Mouse (Mus musculus) embryonic facial prominence, embryonic 12.5 days (tissue): ENCODE measurements around the gene Sec62. TPM values are rescaled to one million over a fixed set of nuclear protein-coding genes. Genes with fewer than 3 reads are reported as not detected.

Experiments
- polyA plus RNA-seq: library from polyadenylated mRNA; unstranded; fragments of >200 nt; fragmentation: Nextera tagmentation; extraction: Ambion mirVana; gene quantifications from 2 replicates; pipeline ENCODE4 v1.2.1, GENCODE M21; 2016

The Sec62 gene
- polyA plus RNA-seq, 1 experiment from 2014 or later = 85.0 TPM

Other genes with a start within 250 kb of the Sec62 start
- 37.4 and 39.6 TPM in 2 replicates for gene Mecom, start 244.9 kb upstream of the Sec62 start, polyA plus RNA-seq
- 0.11 TPM in 1 of 2 replicates, not detected in the other for gene Actrt3, start 192.9 kb upstream of the Sec62 start, polyA plus RNA-seq
- gene Mynn, start 190.8 kb upstream of the Sec62 start, polyA plus RNA-seq = 35.9 and 37.5 TPM in 2 replicates
- not detected in 2 replicates for gene Lrriq4, start 148.4 kb upstream of the Sec62 start, polyA plus RNA-seq
- 1.4 and 2.0 TPM in 2 replicates for gene Lrrc34, start 145.0 kb upstream of the Sec62 start, polyA plus RNA-seq
- gene Lrrc31, start 93.0 kb upstream of the Sec62 start, polyA plus RNA-seq = not detected in 2 replicates
- not detected in 2 replicates for gene Samd7, start 46.6 kb upstream of the Sec62 start, polyA plus RNA-seq
- 2.1 and 3.2 TPM in 2 replicates for gene Gpr160, start 63.1 kb downstream of the Sec62 start, polyA plus RNA-seq
- 6.2 and 6.7 TPM in 2 replicates for gene Phc3, start 176.5 kb downstream of the Sec62 start, polyA plus RNA-seq
- 46.9 and 52.2 TPM in 2 replicates for gene Prkci, start 202.9 kb downstream of the Sec62 start, polyA plus RNA-seq